Mouse (Mus musculus): Measurements from ENCODE around the gene Ucp2.

The Ucp2 gene

GRCm38 (mm10) chr7:100503076-100503475 lies 9.9 kb downstream of the Ucp2 start:
- DNase-seq (ENCODE audit: low read depth, low spot score) = no peak

DNA sequence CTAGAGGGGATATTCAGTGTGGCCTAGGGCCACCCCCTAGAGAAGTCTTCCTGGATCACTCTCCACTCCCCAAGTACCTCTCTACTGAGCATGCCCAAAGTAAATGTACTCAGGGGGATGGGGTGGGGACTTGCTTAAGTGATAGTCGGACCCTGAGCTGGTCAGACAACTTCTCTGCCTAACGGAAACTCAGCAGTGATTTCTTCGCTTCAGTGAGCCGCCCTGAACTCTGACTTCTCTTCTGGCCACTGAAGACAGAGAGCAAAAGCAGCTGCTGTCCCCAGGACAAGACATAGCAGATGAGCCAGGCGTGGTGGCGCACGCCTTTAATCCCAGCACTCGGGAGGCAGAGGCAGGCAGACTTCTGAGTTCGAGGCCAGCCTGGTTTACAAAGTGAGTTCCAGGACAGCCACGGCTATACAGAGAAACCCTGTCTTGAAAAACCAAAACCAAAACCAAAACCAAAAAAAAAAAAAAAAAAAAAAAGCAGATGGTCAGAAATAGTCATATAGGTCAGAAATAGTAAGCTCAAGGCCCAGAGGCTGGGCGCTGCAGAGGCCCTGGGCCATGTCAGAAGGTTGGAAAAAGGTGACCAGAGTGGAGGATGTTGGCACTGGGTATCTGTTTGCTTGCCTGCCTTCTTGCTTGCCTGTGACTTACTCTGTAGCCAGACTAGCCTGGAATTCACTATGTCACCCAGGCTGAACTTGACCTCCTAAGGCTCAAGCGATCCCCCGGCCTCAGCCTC lies 11.8 kb downstream of the Ucp2 start:
- no peak for DNase-seq (ENCODE audit: low read depth, low spot score)

GRCm38 (mm10) chr7:100506494-100506893 lies 13.4 kb downstream of the Ucp2 start:
- DNase-seq (ENCODE audit: low read depth, low spot score) = no peak

DNA sequence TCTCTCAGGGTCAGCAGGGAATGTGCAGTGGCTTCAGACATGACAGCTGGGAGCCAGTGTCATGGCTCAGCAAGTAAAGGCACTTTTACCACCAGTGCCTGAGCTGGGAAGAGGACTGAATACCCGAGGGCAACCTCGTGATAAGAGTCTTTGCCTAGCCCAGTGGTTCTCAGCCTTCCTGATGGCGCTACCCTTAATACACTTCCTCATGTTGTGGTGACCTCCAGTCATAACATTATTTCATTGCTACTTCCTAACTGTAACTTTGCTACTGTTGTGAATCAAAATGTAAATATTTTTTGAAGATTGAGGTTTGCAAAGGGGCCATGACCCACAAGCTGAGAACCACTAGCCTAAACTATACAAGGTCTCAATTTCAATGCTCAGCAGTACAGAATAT lies 15.5 kb downstream of the Ucp2 start:
- DNase-seq (ENCODE audit: low read depth, low spot score) = no peak

DNA sequence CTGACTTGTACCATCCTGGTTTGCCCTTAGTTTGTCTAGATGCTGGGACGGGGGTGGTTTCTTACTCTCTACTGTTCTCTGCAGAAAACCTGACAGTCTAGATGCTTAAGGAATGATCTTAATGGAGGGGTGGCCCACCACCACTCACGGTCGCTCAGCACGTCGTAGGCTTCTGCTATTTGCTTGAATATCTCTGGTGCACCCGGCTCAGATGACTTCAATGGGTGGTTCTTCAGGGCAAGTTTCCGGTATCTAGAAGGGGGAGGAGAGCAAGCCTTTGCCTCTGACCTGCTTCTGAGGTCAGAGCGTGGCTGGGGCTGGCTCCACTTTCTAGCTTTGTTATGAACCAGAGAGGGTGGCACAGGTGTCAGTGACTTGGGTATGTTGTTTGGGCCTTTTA lies 18.5 kb downstream of the Ucp2 start:
- no peak for DNase-seq (ENCODE audit: low read depth, low spot score)

- no peak for DNase-seq (ENCODE audit: low read depth, low spot score)
These were observed 21.4 kb downstream of the Ucp2 start, which contains the start of gene Dnajb13 for GRCm38 (mm10) chr7:100514573-100514972. Gene Dnajb13, minus strand, starts transcription at chr7:100514960.

DNA sequence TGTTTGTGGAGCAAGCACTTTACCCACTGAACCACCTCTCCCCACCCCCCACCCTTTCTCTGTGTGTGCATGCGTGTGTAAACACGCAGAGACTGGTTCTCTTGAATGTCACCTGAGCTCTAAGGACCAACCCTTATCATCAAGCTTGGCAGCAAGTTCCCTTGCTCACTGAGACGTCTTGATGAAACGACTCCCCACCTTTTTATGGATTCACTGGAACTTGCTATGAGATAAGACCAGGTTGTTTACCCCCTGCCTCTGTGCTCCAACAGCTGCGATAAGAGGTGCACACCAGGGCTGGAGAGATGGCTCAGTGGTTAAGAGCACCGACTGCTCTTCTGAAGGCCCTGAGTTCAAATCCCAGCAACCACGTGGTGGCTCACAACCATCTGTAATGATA lies 27.1 kb downstream of the Ucp2 start:
- no peak for DNase-seq (ENCODE audit: low read depth, low spot score)

- DNase-seq (ENCODE audit: low read depth, low spot score) = peak; percentile 83
These were observed 27.6 kb downstream of the Ucp2 start for GRCm38 (mm10) chr7:100520663-100521285.

- DNase-seq (ENCODE audit: low read depth, low spot score) = no peak
These were observed 29.1 kb downstream of the Ucp2 start for GRCm38 (mm10) chr7:100522222-100522621.

GRCm38 (mm10) chr7:100524669-100525068 lies 31.5 kb downstream of the Ucp2 start:
- DNase-seq (ENCODE audit: low read depth, low spot score) = no peak

GRCm38 (mm10) chr7:100530766-100531165 lies 37.6 kb downstream of the Ucp2 start:
- no peak for DNase-seq (ENCODE audit: low read depth, low spot score)

DNA sequence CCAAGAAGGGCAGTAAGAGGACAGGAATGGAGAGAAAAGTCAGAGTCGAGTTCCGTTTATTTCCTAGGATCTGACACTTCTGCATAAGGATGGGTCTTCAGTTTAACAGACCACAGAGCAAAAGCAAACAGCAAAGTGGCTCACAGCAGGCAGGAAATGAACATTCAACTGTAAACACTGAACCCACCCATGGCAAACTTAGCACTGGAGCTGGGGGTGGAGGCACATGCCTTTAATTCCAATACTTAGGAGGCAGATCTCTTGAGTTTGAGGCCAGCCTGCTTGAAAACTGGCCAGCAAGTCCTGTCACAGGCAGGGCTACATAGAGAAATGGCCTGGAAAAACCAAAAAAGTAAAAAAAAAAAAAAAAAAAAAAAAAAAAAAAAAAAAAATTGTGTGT lies 40.4 kb downstream of the Ucp2 start:
- DNase-seq (ENCODE audit: low read depth, low spot score) = no peak

DNA sequence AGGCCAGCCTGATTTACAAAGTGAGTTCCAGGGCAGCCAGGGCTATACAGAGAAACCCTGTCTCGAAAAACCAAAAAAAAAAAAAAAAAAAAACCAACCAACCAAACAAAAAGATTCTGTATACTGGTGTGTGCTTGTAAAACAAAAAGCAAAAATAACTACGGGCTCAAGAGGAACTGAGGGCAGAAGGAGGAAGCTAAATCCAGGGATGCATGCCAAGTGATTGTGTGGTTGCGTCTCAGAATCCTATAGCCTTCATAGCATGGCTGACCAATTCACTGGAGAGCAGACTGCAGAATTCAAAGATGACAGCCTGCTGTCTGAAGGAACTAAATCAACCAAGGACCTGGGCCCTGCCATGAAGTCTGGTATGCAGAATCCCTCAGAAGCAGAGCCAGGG lies 41.1 kb downstream of the Ucp2 start:
- no peak for DNase-seq (ENCODE audit: low read depth, low spot score)

- DNase-seq (ENCODE audit: low read depth, low spot score) = no peak
These were observed 42.7 kb downstream of the Ucp2 start for GRCm38 (mm10) chr7:100535831-100536230.

DNA sequence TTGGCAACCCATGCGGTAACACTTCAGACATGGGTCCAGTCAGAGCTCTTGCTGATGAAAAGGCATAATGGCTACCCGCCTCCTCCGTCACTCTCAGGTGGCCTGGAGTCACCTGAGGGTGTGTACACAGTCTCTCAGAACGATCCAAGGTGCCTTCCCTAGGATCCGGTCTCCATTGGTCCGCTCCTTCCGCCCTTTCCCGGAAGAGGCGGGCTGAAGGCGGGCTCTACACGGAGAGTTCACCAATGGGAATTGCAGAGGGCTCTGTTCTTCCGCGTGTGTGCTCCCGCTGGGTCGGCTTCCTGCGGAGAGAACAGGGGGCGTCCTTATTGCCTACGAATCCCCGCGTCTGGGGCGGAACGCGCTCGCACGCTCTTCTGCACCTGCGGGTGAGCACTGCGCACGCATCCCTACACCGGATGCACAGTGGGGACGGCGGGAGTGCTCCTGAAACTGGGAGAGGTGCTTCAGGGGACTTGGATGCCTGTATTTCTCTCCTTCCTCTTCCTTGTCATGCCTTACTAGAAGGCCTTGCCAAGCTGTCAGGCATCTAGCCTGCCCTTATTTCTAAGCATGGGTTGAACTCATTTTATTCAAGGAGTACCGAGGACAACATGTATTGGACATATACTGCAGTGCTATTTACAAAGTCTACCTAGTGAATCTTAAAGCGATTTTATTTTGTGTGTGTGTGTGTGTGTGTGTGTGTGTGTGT lies 43.8 kb downstream of the Ucp2 start, which contains the start of gene Coa4:
TSS of gene Coa4 (plus strand) at position 268 of the 715 bp plus-strand sequence.
- peak; percentile 95 for DNase-seq (ENCODE audit: low read depth, low spot score)

GRCm38 (mm10) chr7:100537519-100537902 lies 44.4 kb downstream of the Ucp2 start:
- no peak for DNase-seq (ENCODE audit: low read depth, low spot score)

DNA sequence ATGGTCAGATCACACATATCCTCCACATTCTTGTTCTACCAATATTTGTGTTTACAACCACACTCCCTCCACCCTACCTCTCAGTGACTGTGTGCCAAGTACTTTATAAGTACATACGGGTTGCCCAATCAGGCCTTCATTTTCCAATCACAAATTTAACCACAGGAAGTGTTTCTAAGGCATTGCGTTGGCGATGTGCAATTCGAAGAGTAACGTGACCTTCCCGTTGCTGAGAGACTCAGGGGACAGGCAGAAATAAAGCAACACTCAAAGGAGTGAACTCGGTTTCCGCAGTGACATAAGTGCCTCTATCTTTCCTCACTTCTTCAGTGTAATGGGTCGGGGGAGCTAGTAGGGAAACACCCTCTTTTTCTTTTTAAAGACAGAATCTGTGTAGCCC lies 46.4 kb downstream of the Ucp2 start:
- DNase-seq (ENCODE audit: low read depth, low spot score) = no peak

DNA sequence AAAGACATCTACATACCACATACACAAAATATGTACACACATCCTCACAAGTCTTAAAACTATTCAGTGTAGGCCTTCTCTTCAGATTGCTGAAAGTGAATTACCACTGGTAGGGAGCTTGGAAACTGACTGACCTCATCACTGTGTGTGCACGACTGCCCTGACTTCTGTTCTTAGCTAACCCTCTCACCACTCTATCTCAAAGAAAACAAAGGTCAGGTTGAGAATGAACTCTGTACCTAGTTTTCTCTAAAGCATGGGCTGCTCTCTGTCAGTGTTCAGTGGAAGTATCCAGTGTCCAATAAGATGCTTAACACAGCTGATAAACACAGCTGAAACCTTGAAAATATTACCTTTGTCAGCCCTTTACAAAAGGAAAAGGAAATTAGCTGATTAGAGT lies 51.3 kb downstream of the Ucp2 start:
- no peak for DNase-seq (ENCODE audit: low read depth, low spot score)

- no peak for DNase-seq (ENCODE audit: low read depth, low spot score)
These were observed 54.5 kb downstream of the Ucp2 start for GRCm38 (mm10) chr7:100547631-100548030.

- DNase-seq (ENCODE audit: low read depth, low spot score) = no peak
These were observed 56.7 kb downstream of the Ucp2 start for GRCm38 (mm10) chr7:100549796-100550195.

- DNase-seq (ENCODE audit: low read depth, low spot score) = no peak
These were observed 57.3 kb downstream of the Ucp2 start for GRCm38 (mm10) chr7:100550338-100551007.
